Mouse (Mus musculus): ENCODE measurements at regions not wholly inside any gene's neighbourhood (a gene's known extent, or its start where the extent isn't known, plus 50 kb on each side); places are given as distances from the start of the nearest gene placed in this dataset.

GRCm38 (mm10) chr3:159689743-159690142 lies 90.8 kb downstream of the Rpe65 start:
- intact Hi-C loops (cut with DNase I): no loop called here
- no peak for TF ChIP-seq CTCF (IDR thresholded peaks at IDR 0.05)
- DNase-seq: no peak
- Histone ChIP-seq H3K4me3 (no peak overlapping the region), H3K27ac (no peak overlapping the region)

DNA sequence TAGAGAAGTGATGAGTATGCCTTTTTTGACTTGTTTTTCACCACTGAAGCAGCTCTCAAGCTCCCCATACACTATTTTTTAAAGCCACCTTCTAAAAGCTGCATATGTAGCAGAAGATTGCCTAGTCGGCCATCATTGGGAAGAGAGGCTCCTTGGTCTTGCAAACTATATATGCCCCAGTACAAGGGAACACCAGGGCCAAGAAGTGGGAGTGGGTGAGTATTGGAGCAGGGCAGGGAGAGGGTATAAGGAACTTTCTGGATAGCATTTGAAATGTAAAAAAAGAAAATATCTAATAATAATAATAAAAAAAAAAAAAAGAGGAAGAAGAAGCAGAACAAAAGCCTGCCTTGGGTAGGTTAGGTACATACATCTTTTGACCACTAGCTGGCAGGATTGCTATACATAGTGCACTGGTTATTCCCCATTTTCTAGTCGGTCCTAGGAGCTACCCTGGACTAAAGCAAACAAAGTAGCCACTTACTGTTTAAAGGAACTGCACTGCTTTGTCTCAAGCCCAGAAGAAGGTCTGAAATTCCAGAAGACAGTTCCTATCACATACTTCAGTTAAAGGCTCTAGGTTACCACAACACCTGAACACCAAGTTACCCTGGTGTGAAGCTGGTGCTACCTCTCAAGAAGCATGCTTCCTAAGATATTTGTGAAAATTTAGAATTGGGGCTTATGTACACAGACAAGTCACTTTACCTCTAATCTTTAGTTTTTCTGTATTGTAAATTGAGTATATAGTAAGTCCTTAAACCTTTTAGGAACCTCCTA lies 114.9 kb upstream of the Wls start:
- peak; percentile 59 for TF ChIP-seq CTCF (IDR thresholded peaks at IDR 0.05)
- intact Hi-C loops (cut with DNase I): no loop called here
- no peak overlapping the region for H3K4me3 ChIP-seq
- H3K27ac ChIP-seq: no peak overlapping the region
- no peak for DNase-seq

DNA sequence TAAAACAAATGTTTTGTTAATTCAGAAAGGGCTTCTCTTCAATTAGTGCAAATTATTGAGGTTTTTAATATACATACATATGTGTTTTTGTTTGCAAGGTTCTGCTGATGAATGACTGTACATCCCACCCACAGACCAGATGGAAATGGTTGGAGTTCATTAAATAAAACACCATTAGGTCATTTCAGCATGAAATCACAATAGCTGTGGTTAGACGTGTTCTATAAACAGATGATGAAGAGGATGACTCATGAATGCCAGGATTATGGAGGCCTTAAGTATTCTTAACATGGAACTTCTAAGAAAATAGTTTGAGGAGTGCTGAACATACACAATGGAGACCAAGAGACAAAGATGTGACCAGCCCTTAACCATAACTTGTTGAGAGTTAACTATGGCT lies 107.3 kb upstream of the Wls start:
- TF ChIP-seq CTCF (IDR thresholded peaks at IDR 0.05): no peak
- DNase-seq: no peak
- intact Hi-C loops (cut with DNase I): no loop called here
- no peak overlapping the region for H3K27ac ChIP-seq
- H3K4me3 ChIP-seq: no peak overlapping the region

- DNase-seq: no peak
- intact Hi-C loops (cut with DNase I): no loop called here
- Histone ChIP-seq H3K4me3 (no peak overlapping the region), H3K27ac (no peak overlapping the region)
- TF ChIP-seq CTCF (IDR thresholded peaks at IDR 0.05): no peak
These were observed 106.3 kb upstream of the Wls start for GRCm38 (mm10) chr3:159733141-159733540.

- intact Hi-C loops (cut with DNase I): no loop called here
- Histone ChIP-seq H3K27ac (no peak overlapping the region), H3K4me3 (no peak overlapping the region)
- TF ChIP-seq CTCF (IDR thresholded peaks at IDR 0.05): no peak
- DNase-seq: no peak
These were observed 104.9 kb upstream of the Wls start for GRCm38 (mm10) chr3:159734547-159734946.

DNA sequence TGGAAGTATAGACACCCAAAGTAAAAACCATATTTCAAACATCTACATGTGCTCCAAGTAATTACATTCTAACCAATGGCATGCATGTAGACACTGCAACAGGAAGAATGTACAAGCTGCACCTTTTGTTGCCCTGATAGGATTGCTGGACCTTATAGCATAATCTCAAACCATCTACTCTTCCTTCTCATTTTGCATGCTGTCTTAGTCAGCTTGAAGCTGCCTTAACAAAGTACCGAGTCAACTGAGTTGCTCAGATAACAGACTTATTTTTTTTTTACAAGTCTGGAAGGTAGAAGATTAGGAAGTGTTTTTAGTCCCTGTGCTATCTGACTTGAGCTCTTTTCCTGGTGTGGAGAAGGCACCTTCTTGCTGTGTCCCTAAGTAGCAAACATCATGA lies 103.4 kb upstream of the Wls start:
- DNase-seq: no peak
- intact Hi-C loops (cut with DNase I): no loop called here
- H3K27ac ChIP-seq: no peak overlapping the region
- H3K4me3 ChIP-seq: no peak overlapping the region
- TF ChIP-seq CTCF (IDR thresholded peaks at IDR 0.05): no peak

- DNase-seq: no peak
- intact Hi-C loops (cut with DNase I): no loop called here
- TF ChIP-seq CTCF (IDR thresholded peaks at IDR 0.05): no peak
- Histone ChIP-seq H3K4me3 (no peak overlapping the region), H3K27ac (no peak overlapping the region)
These were observed 98.7 kb upstream of the Wls start for GRCm38 (mm10) chr3:159740600-159741279.

GRCm38 (mm10) chr3:159741816-159742215 lies 97.7 kb upstream of the Wls start:
- no peak for TF ChIP-seq CTCF (IDR thresholded peaks at IDR 0.05)
- no peak overlapping the region for H3K4me3 ChIP-seq
- no peak for DNase-seq
- H3K27ac ChIP-seq: no peak overlapping the region
- intact Hi-C loops (cut with DNase I): no loop called here

DNA sequence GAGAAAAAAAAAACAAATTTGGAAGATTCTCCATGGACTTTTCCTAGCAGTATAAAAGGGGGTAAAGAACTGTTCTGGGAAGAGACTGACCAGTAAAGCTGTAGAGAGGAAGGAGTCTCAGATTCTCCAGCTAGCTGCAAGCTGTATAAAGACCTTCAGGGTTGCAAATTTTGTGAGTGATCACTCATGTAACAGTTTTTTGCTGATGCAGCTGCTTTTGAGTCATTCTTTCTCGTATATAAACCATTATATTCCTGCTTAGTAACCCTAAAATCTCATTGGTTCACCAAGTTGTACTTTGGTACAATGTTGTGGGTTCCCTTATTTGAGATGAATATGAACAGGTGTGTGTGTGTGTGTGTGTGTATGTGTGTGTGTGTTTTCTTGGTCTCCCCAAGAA lies 79.7 kb upstream of the Wls start:
- no peak for DNase-seq
- intact Hi-C loops (cut with DNase I): no loop called here
- TF ChIP-seq CTCF (IDR thresholded peaks at IDR 0.05): no peak

DNA sequence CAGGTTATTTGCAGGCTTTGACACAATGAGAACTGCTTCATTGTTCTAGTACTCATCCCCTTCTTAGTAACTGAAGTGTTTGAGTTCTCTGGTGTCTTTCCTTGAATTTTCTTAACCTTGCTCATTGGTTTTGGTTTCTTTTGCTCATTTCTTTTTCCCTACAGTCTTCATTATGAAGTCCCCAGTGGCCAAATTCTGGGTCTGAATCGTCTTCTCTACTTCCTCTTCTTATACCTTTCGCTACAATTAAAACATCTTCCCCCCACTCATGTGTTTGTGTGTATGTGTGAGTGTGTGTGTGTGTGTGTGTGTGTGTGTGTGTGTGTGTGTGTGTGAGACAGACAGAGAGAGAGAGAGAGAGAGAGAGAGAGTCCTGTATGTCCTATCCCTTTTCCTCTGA lies 79.2 kb upstream of the Wls start:
- DNase-seq: no peak
- H3K27ac ChIP-seq: no peak overlapping the region
- TF ChIP-seq CTCF (IDR thresholded peaks at IDR 0.05): no peak
- no peak overlapping the region for H3K4me3 ChIP-seq
- intact Hi-C loops (cut with DNase I): no loop called here

More for the DNA sequence above, 79.7 kb upstream of the Wls start:
- Histone ChIP-seq H3K4me3 (no peak overlapping the region), H3K27ac (no peak overlapping the region)

- no peak for DNase-seq
- H3K27ac ChIP-seq: no peak overlapping the region
- no peak for TF ChIP-seq CTCF (IDR thresholded peaks at IDR 0.05)
- H3K4me3 ChIP-seq: no peak overlapping the region
- intact Hi-C loops (cut with DNase I): no loop called here
These were observed 78.5 kb upstream of the Wls start for GRCm38 (mm10) chr3:159760949-159761348.

DNA sequence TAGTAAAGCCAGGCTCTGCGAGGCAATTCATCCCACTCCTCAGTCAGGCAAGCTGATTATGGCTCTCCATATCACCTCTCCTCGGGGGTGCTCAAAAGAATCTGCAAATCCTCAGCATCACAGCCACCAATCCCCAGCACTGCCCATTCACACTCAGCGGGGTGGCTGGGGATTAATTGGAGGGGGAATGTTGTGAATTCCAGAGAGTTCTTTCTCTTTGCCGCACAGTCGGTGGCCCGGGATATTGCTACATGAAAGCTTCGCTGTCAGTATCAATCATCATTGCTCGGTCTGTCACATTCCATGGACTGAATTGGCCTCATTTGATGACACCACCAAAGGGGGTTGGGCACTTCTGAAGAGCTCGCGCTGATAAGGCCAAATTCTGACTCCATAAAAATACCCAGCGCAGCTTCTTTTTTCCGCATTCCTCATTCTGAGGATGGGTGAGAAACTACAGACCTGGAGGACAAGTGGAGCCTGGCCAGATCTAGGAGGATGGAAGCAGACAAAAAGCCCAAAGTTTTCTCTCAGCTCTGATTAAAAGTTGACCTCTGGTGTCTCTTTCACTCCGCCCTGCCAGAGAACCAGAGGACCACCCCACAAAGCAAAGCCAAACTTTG lies 57.1 kb upstream of the Wls start:
- intact Hi-C loops (cut with DNase I): no loop called here
- DNase-seq: no peak
- Histone ChIP-seq H3K27ac (no peak overlapping the region), H3K4me3 (no peak overlapping the region)
- TF ChIP-seq CTCF (IDR thresholded peaks at IDR 0.05): no peak

DNA sequence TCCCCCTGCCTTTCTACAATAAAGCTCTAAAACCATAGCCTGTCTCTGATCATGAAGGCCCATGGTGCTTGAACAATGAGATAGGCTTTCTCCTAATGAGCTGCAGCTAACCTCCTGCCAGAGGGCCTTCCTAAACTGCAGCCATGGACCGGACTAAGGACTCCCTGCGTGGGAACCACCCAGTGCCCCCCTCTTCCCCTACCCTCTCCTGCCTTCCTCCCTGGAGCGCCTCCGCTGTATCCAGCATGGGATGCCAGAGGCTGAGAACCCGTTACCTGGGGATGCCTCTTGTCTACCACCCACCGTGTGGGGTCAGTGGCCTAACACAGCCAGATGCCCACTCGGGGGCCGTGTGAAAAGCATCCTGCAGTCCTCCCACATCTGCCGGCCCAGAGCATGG lies 51.7 kb upstream of the Wls start:
- intact Hi-C loops (cut with DNase I): no loop called here

More for the DNA sequence above, 51.7 kb upstream of the Wls start:
- no peak overlapping the region for H3K4me3 ChIP-seq
- TF ChIP-seq CTCF (IDR thresholded peaks at IDR 0.05): no peak
- no peak overlapping the region for H3K27ac ChIP-seq
- no peak for DNase-seq

Data from gastrocnemius, adult 2 months (tissue).